Mouse (Mus musculus): ENCODE measurements at regions not wholly inside any gene's neighbourhood (a gene's known extent, or its start where the extent isn't known, plus 50 kb on each side); places are given as distances from the start of the nearest gene placed in this dataset.

- Histone ChIP-seq H3K27me3 (ENCODE audit: control insufficient read depth, insufficient read depth, low read length) (no peaks in the 10 kb centered on the region), H3K4me1 (ENCODE audit: control insufficient read depth, insufficient read depth, low read length) (peaks cover 5% of the 10 kb centered on the region), H3K27ac (ENCODE audit: low read length) (no peak overlapping the region), H3K9ac (ENCODE audit: low read length) (no peak overlapping the region), H3K36me3 (ENCODE audit: control insufficient read depth, insufficient read depth) (no peaks in the 10 kb centered on the region), H3K9me3 (replicated peaks; ENCODE audit: control insufficient read depth, low read length) (no peaks in the 10 kb centered on the region), H3K4me2 (ENCODE audit: low read depth, low read length) (no peak overlapping the region), H3K4me3 (ENCODE audit: low read length) (no peak overlapping the region)
- 51% methylated on average over 20 of the region's 20 CpGs for WGBS
- no peak for ATAC-seq (replicated peaks; ENCODE audit: extremely low read depth, insufficient read depth, low FRiP score)
Observed at GRCm38 (mm10) chr8:9152313-9152925, 462.1 kb upstream of the Arglu1 start.

- WGBS: 84% methylated on average over 3 of the region's 3 CpGs
- H3K27me3 ChIP-seq (ENCODE audit: control insufficient read depth, insufficient read depth, low read length): no peaks in the 10 kb centered on the region
- H3K4me1 ChIP-seq (ENCODE audit: control insufficient read depth, insufficient read depth, low read length): no peaks in the 10 kb centered on the region
- no peak overlapping the region for H3K4me3 ChIP-seq (ENCODE audit: low read length)
- no peak overlapping the region for H3K27ac ChIP-seq (ENCODE audit: low read length)
- H3K9me3 ChIP-seq (replicated peaks; ENCODE audit: control insufficient read depth, low read length): no peaks in the 10 kb centered on the region
- no peak overlapping the region for H3K9ac ChIP-seq (ENCODE audit: low read length)
- H3K36me3 ChIP-seq (ENCODE audit: control insufficient read depth, insufficient read depth): no peaks in the 10 kb centered on the region
- ATAC-seq (replicated peaks; ENCODE audit: extremely low read depth, insufficient read depth, low FRiP score): no peak
- H3K4me2 ChIP-seq (ENCODE audit: low read depth, low read length): no peak overlapping the region
Observed at GRCm38 (mm10) chr8:9144362-9144761, 454.0 kb upstream of the Arglu1 start.

- H3K4me3 ChIP-seq (ENCODE audit: low read length): no peak overlapping the region
- H3K27me3 ChIP-seq (ENCODE audit: control insufficient read depth, insufficient read depth, low read length): no peaks in the 10 kb centered on the region
- 57% methylated on average over 3 of the region's 3 CpGs for WGBS
- H3K36me3 ChIP-seq (ENCODE audit: control insufficient read depth, insufficient read depth): no peaks in the 10 kb centered on the region
- no peaks in the 10 kb centered on the region for H3K4me1 ChIP-seq (ENCODE audit: control insufficient read depth, insufficient read depth, low read length)
- H3K9ac ChIP-seq (ENCODE audit: low read length): no peak overlapping the region
- H3K27ac ChIP-seq (ENCODE audit: low read length): no peak overlapping the region
- H3K4me2 ChIP-seq (ENCODE audit: low read depth, low read length): no peak overlapping the region
- H3K9me3 ChIP-seq (replicated peaks; ENCODE audit: control insufficient read depth, low read length): no peaks in the 10 kb centered on the region
- ATAC-seq (replicated peaks; ENCODE audit: extremely low read depth, insufficient read depth, low FRiP score): no peak
Observed at GRCm38 (mm10) chr8:9139781-9140180, 449.5 kb upstream of the Arglu1 start.

- Histone ChIP-seq H3K4me2 (ENCODE audit: low read depth, low read length) (no peak overlapping the region), H3K9ac (ENCODE audit: low read length) (no peak overlapping the region), H3K27ac (ENCODE audit: low read length) (no peak overlapping the region), H3K4me1 (ENCODE audit: control insufficient read depth, insufficient read depth, low read length) (no peaks in the 10 kb centered on the region), H3K36me3 (ENCODE audit: control insufficient read depth, insufficient read depth) (no peaks in the 10 kb centered on the region), H3K9me3 (replicated peaks; ENCODE audit: control insufficient read depth, low read length) (no peaks in the 10 kb centered on the region), H3K4me3 (ENCODE audit: low read length) (no peak overlapping the region), H3K27me3 (ENCODE audit: control insufficient read depth, insufficient read depth, low read length) (no peaks in the 10 kb centered on the region)
- ATAC-seq (replicated peaks; ENCODE audit: extremely low read depth, insufficient read depth, low FRiP score): no peak
- 54% methylated on average over 3 of the region's 3 CpGs for WGBS
Observed at GRCm38 (mm10) chr8:9139059-9139620, 448.8 kb upstream of the Arglu1 start.

GRCm38 (mm10) chr8:9133758-9134157 lies 443.4 kb upstream of the Arglu1 start:
- ATAC-seq (replicated peaks; ENCODE audit: extremely low read depth, insufficient read depth, low FRiP score): no peak

GRCm38 (mm10) chr8:9132612-9133218 lies 442.4 kb upstream of the Arglu1 start:
- H3K4me3 ChIP-seq (ENCODE audit: low read length): no peak overlapping the region
- H3K9me3 ChIP-seq (replicated peaks; ENCODE audit: control insufficient read depth, low read length): no peaks in the 10 kb centered on the region
- H3K36me3 ChIP-seq (ENCODE audit: control insufficient read depth, insufficient read depth): no peaks in the 10 kb centered on the region
- H3K27me3 ChIP-seq (ENCODE audit: control insufficient read depth, insufficient read depth, low read length): no peaks in the 10 kb centered on the region
- no peaks in the 10 kb centered on the region for H3K4me1 ChIP-seq (ENCODE audit: control insufficient read depth, insufficient read depth, low read length)
- ATAC-seq (replicated peaks; ENCODE audit: extremely low read depth, insufficient read depth, low FRiP score): no peak
- WGBS: 77% methylated on average over 5 of the region's 5 CpGs
- no peak overlapping the region for H3K27ac ChIP-seq (ENCODE audit: low read length)
- no peak overlapping the region for H3K9ac ChIP-seq (ENCODE audit: low read length)
- H3K4me2 ChIP-seq (ENCODE audit: low read depth, low read length): no peak overlapping the region

More at GRCm38 (mm10) chr8:9133758-9134157, 443.4 kb upstream of the Arglu1 start:
- Histone ChIP-seq H3K27me3 (ENCODE audit: control insufficient read depth, insufficient read depth, low read length) (no peaks in the 10 kb centered on the region), H3K36me3 (ENCODE audit: control insufficient read depth, insufficient read depth) (no peaks in the 10 kb centered on the region), H3K4me3 (ENCODE audit: low read length) (no peak overlapping the region), H3K4me2 (ENCODE audit: low read depth, low read length) (no peak overlapping the region), H3K4me1 (ENCODE audit: control insufficient read depth, insufficient read depth, low read length) (no peaks in the 10 kb centered on the region), H3K9ac (ENCODE audit: low read length) (no peak overlapping the region), H3K27ac (ENCODE audit: low read length) (no peak overlapping the region), H3K9me3 (replicated peaks; ENCODE audit: control insufficient read depth, low read length) (no peaks in the 10 kb centered on the region)
- 48% methylated on average over 7 of the region's 7 CpGs for WGBS

GRCm38 (mm10) chr8:9131249-9131648 lies 440.9 kb upstream of the Arglu1 start:
- WGBS: 61% methylated on average over 4 of the region's 4 CpGs
- ATAC-seq (replicated peaks; ENCODE audit: extremely low read depth, insufficient read depth, low FRiP score): no peak

GRCm38 (mm10) chr8:9124503-9124902 lies 434.2 kb upstream of the Arglu1 start:
- Histone ChIP-seq H3K9ac (ENCODE audit: low read length) (no peak overlapping the region), H3K4me3 (ENCODE audit: low read length) (no peak overlapping the region), H3K4me1 (ENCODE audit: control insufficient read depth, insufficient read depth, low read length) (no peaks in the 10 kb centered on the region), H3K27me3 (ENCODE audit: control insufficient read depth, insufficient read depth, low read length) (no peaks in the 10 kb centered on the region), H3K27ac (ENCODE audit: low read length) (no peak overlapping the region), H3K9me3 (replicated peaks; ENCODE audit: control insufficient read depth, low read length) (no peaks in the 10 kb centered on the region), H3K36me3 (ENCODE audit: control insufficient read depth, insufficient read depth) (no peaks in the 10 kb centered on the region), H3K4me2 (ENCODE audit: low read depth, low read length) (no peak overlapping the region)
- no peak for ATAC-seq (replicated peaks; ENCODE audit: extremely low read depth, insufficient read depth, low FRiP score)
- 62% methylated on average over 4 of the region's 4 CpGs for WGBS

More at GRCm38 (mm10) chr8:9131249-9131648, 440.9 kb upstream of the Arglu1 start:
- Histone ChIP-seq H3K4me3 (ENCODE audit: low read length) (no peak overlapping the region), H3K4me2 (ENCODE audit: low read depth, low read length) (no peak overlapping the region), H3K27ac (ENCODE audit: low read length) (no peak overlapping the region), H3K9ac (ENCODE audit: low read length) (no peak overlapping the region), H3K36me3 (ENCODE audit: control insufficient read depth, insufficient read depth) (no peaks in the 10 kb centered on the region), H3K4me1 (ENCODE audit: control insufficient read depth, insufficient read depth, low read length) (no peaks in the 10 kb centered on the region), H3K9me3 (replicated peaks; ENCODE audit: control insufficient read depth, low read length) (no peaks in the 10 kb centered on the region), H3K27me3 (ENCODE audit: control insufficient read depth, insufficient read depth, low read length) (no peaks in the 10 kb centered on the region)
